Mouse (Mus musculus) CH12.LX (cell line): ENCODE results near the gene Camkk2. TPM values are rescaled to one million over a fixed set of nuclear protein-coding genes. Genes with fewer than 3 reads are reported as not detected.

ENCODE experiments used
- DNase-seq: peaks from one replicate; pipeline ENCODE4 v3.0.0-alpha.2; 2013; ENCODE audit errors: extremely low read depth
- H3K27ac ChIP-seq: 2 replicates; pipeline ENCODE4 v1.5.1; 2012; ENCODE audit warnings: low read depth, mild to moderate bottlenecking, control low read depth, moderate library complexity; ENCODE audit not compliant: insufficient read depth
- H3K27me3 ChIP-seq: replicated peaks from 2 replicates; pipeline ENCODE3; 2012; ENCODE audit warnings: inconsistent platforms
- H3K36me3 ChIP-seq, 2 experiments: replicated peaks in 1 of 2; 2 replicates each; pipeline versions ENCODE3 to v1.6.1; 2012; ENCODE audit warnings: inconsistent platforms in 1 of 2, low read length in 1 of 2, mild to moderate bottlenecking in 1 of 2, mixed read lengths in 1 of 2, moderate library complexity in 1 of 2; ENCODE audit not compliant: control insufficient read depth in 1 of 2, insufficient read depth in 1 of 2
- H3K4me1 ChIP-seq, 2 experiments: 2 replicates each; pipeline ENCODE4 v1.6.1; 2012; ENCODE audit warnings: inconsistent platforms in 1 of 2, moderate library complexity in 1 of 2; ENCODE audit not compliant: insufficient read depth in 2 of 2, control insufficient read depth in 1 of 2
- H3K4me2 ChIP-seq: 2 replicates; pipeline ENCODE4 v1.6.1; 2012; ENCODE audit warnings: low read depth, mild to moderate bottlenecking, control low read depth; ENCODE audit not compliant: poor library complexity, insufficient read depth, severe bottlenecking
- H3K4me3 ChIP-seq, 3 experiments: fragments of 150-350 bp in 1 of 3; sonication (generic) in 1 of 3; replicated peaks in 1 of 3; 2 replicates each; pipeline versions ENCODE3 to v1.5.1; 2011 to 2012; ENCODE audit warnings: low read depth in 2 of 3, low read length in 2 of 3, mild to moderate bottlenecking in 2 of 3, moderate library complexity in 2 of 3, control low read depth in 1 of 3, improper control_type of control experiment in 1 of 3, inconsistent platforms in 1 of 3, mixed read lengths in 1 of 3; ENCODE audit not compliant: poor library complexity in 1 of 3
- H3K79me2 ChIP-seq: replicated peaks from 2 replicates; pipeline ENCODE4 v1.6.1; 2012; ENCODE audit warnings: mild to moderate bottlenecking, moderate library complexity; ENCODE audit not compliant: control insufficient read depth, poor library complexity, insufficient read depth, severe bottlenecking; ENCODE audit errors: extremely low read depth
- H3K9ac ChIP-seq: 2 replicates; pipeline ENCODE4 v1.6.1; 2012; ENCODE audit warnings: low read depth, mild to moderate bottlenecking, control low read depth, moderate library complexity; ENCODE audit not compliant: insufficient read depth
- H3K9me3 ChIP-seq: replicated peaks from 2 replicates; pipeline ENCODE3; 2012; ENCODE audit warnings: low read length, inconsistent platforms, mixed read lengths
- CHD1 ChIP-seq: IDR thresholded peaks from 2 replicates; pipeline ENCODE4 v1.6.1; 2012; ENCODE audit warnings: low read depth, low read length, improper control_type of control experiment, inconsistent platforms
- CTCF ChIP-seq, 2 experiments: IDR thresholded peaks in 1 of 2; conservative IDR thresholded peaks in 1 of 2; 2 replicates each; pipeline ENCODE4 v1.5.1; 2011 to 2012; ENCODE audit warnings: low read depth in 2 of 2, low read length in 2 of 2, improper control_type of control experiment in 1 of 2, inconsistent platforms in 1 of 2, mild to moderate bottlenecking in 1 of 2, moderate library complexity in 1 of 2
- ELF1 ChIP-seq: IDR thresholded peaks from 2 replicates; pipeline ENCODE4 v1.6.1; 2014; ENCODE audit warnings: low read depth, mild to moderate bottlenecking, inconsistent platforms, low read length, improper control_type of control experiment
- EP300 ChIP-seq: IDR thresholded peaks from 2 replicates; pipeline ENCODE4 v1.6.1; 2011; ENCODE audit warnings: low read length, improper control_type of control experiment
- ETS1 ChIP-seq: conservative IDR thresholded peaks from 2 replicates; pipeline ENCODE4 v1.6.1; 2012; ENCODE audit warnings: low read depth, mild to moderate bottlenecking, inconsistent platforms, low read length, improper control_type of control experiment, moderate library complexity
- GABPA ChIP-seq: IDR thresholded peaks from 2 replicates; pipeline ENCODE4 v1.6.1; 2012; ENCODE audit warnings: low read depth, low read length, improper control_type of control experiment, inconsistent platforms; ENCODE audit not compliant: insufficient replicate concordance
- HCFC1 ChIP-seq: IDR thresholded peaks from 2 replicates; pipeline ENCODE4 v1.6.1; 2012; ENCODE audit warnings: low read depth, mild to moderate bottlenecking, inconsistent platforms, low read length, improper control_type of control experiment
- IRF4 ChIP-seq: IDR thresholded peaks from 2 replicates; pipeline ENCODE4 v1.6.1; 2014; ENCODE audit warnings: low read depth, mild to moderate bottlenecking, inconsistent platforms, low read length, improper control_type of control experiment
- JUN ChIP-seq: IDR thresholded peaks from 2 replicates; pipeline ENCODE4 v1.6.1; 2011; ENCODE audit warnings: low read depth, mild to moderate bottlenecking, low read length, improper control_type of control experiment, moderate library complexity; ENCODE audit not compliant: insufficient read depth
- MAFK ChIP-seq: IDR thresholded peaks from 2 replicates; pipeline ENCODE4 v1.6.1; 2011; ENCODE audit warnings: low read length, improper control_type of control experiment; ENCODE audit not compliant: insufficient replicate concordance
- MEF2A ChIP-seq: IDR thresholded peaks from 2 replicates; pipeline ENCODE4 v1.6.1; 2014; ENCODE audit warnings: low read depth, mild to moderate bottlenecking, inconsistent platforms, low read length, improper control_type of control experiment, borderline replicate concordance
- MYC ChIP-seq: IDR thresholded peaks from 2 replicates; pipeline ENCODE4 v1.6.1; 2011; ENCODE audit warnings: low read depth, mild to moderate bottlenecking, improper control_type of control experiment, low read length
- NRF1 ChIP-seq: IDR thresholded peaks from 2 replicates; pipeline ENCODE4 v1.6.1; 2014; ENCODE audit warnings: low read depth, mild to moderate bottlenecking, inconsistent platforms, low read length, improper control_type of control experiment, moderate library complexity
- PAX5 ChIP-seq: IDR thresholded peaks from 2 replicates; pipeline ENCODE4 v1.6.1; 2012; ENCODE audit warnings: low read length, inconsistent platforms, mixed read lengths
- POLR2AphosphoS2 ChIP-seq: IDR thresholded peaks from 2 replicates; pipeline ENCODE4 v1.6.1; 2011; ENCODE audit warnings: low read depth, low read length, improper control_type of control experiment
- RAD21 ChIP-seq: IDR thresholded peaks from 2 replicates; pipeline ENCODE4 v1.6.1; 2011; ENCODE audit warnings: low read depth, mild to moderate bottlenecking, low read length, improper control_type of control experiment, moderate library complexity
- SIN3A ChIP-seq: IDR thresholded peaks from 2 replicates; pipeline ENCODE4 v1.6.1; 2012; ENCODE audit warnings: low read length, improper control_type of control experiment, inconsistent platforms
- UBTF ChIP-seq: IDR thresholded peaks from 2 replicates; pipeline ENCODE4 v1.6.1; 2012; ENCODE audit warnings: low read depth, mild to moderate bottlenecking, inconsistent platforms, low read length, improper control_type of control experiment, moderate library complexity
- USF1 ChIP-seq: IDR thresholded peaks from 2 replicates; pipeline ENCODE4 v1.6.1; 2014; ENCODE audit warnings: low read depth, mild to moderate bottlenecking, inconsistent platforms, low read length, improper control_type of control experiment
- USF2 ChIP-seq: conservative IDR thresholded peaks from 2 replicates; pipeline ENCODE4 v1.6.1; 2011; ENCODE audit warnings: low read depth, low read length, improper control_type of control experiment
- ZC3H11A ChIP-seq: IDR thresholded peaks from 2 replicates; pipeline ENCODE4 v1.6.1; 2012; ENCODE audit warnings: low read depth, mild to moderate bottlenecking, inconsistent platforms, low read length, improper control_type of control experiment
- ZMIZ1 ChIP-seq: IDR thresholded peaks from 2 replicates; pipeline ENCODE4 v1.6.1; 2012; ENCODE audit warnings: low read depth, mild to moderate bottlenecking, inconsistent platforms, low read length, improper control_type of control experiment
- dilution Hi-C: fragments of 300-500 bp; cut with MboI; formaldehyde crosslinking; loops from 2 replicates; pipeline ENCODE4 v1.14.3; 2020; ENCODE audit warnings: low sequenced_read_pairs; ENCODE audit not compliant: extremely low pct_unique_long_range_greater_than_20kb, extremely low pct_ligation_motif_present
- in situ Hi-C: fragments of 300-500 bp; cut with MboI; formaldehyde crosslinking; loops from 3 replicates; pipeline ENCODE4 v1.14.3; 2019; ENCODE audit warnings: low sequenced_read_pairs, low pct_ligation_motif_present, low pct_unique_long_range_greater_than_20kb, mixed read lengths
- polyA plus RNA-seq: library from polyadenylated mRNA; unstranded; fragments of >175 nt; gene quantifications from 2 replicates; pipeline ENCODE4 v1.2.1, GENCODE M21; 2012; ENCODE audit warnings: low read depth; ENCODE audit not compliant: insufficient read length
- total RNA-seq, 2 experiments: library from RNA; depleted of rRNA; stranded (reverse); fragments of 300-350 nt in 1 of 2; fragments of >200 nt in 1 of 2; gene quantifications; 2 replicates each; pipeline ENCODE4 v1.2.3; 2012 to 2014

Gene Camkk2
- total and polyA plus RNA-seq, 3 experiments = 8.6 to 12.7 (median 12.3) TPM

DNA sequence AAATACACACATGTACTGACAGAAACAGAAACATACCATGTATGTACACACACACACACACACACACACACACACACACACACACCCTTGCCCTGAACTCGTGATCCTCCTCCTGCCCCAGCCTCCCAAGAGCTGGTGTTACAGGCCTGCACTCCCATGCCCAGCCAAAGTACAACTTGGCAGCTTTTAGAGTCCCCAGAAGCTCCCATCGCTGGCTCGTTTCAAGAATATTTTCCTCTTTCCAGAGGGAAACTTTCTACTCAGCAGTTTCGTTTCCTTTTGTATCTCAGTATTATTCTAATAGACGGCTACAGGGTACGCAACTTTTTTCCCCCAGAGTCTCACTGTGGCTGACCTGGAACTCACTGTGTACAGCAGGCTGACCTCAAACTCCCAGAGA is 77.1 kb downstream of the Camkk2 start:
- dilution Hi-C loops (no loop called here), in situ Hi-C loops (no loop called here)
- Histone ChIP-seq H3K4me2 (no peak overlapping the region; the same call in 1 of the 2 replicates), H3K27ac (no peak overlapping the region), H3K4me3 (no peak overlapping the region), H3K4me1 (peaks cover 6 to 25% of the 10 kb centered on the region in 2 experiments), H3K36me3 (no peaks in the 10 kb centered on the region), H3K27me3 (peaks cover 8% of the 10 kb centered on the region), H3K79me2 (no peaks in the 10 kb centered on the region), H3K9me3 (no peaks in the 10 kb centered on the region), H3K9ac (no peak overlapping the region)
- TF ChIP-seq MAFK (0 out of 2 replicates have a peak, but pooled peaks have one; percentile 14), IRF4 (no peak), MEF2A (no peak)
- no peak for DNase-seq

DNA sequence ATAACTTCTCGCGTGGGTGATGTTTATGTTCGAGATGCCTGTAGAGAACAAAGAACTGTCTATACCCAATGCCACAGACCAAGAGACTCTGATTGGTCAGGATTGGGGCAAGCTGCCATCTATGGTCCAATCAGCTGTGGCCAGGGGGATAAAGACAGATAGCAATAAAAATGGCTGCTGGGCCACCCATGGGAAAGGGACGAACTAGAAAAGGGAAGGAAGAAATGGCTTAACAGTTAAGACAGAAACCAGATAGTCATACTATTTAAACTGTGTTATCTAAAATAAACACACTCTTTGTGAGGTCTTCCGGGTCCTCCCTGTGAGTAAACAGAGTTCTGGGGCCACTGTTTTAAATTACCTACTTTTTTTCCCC is 78.4 kb downstream of the Camkk2 start:
- dilution Hi-C loops (no loop called here), in situ Hi-C loops (no loop called here)
- no peak for TF ChIP-seq EP300
- TF ChIP-seq MYC = no peak
- TF ChIP-seq USF1 = no peak
- no peak for TF ChIP-seq CTCF (conservative IDR thresholded peaks at IDR 0.05 in 1 of 2, IDR thresholded peaks at IDR 0.05 in 1 of 2; ENCODE audit: low read depth in 2 of 2, low read length in 2 of 2)
- H3K9me3 ChIP-seq = no peaks in the 10 kb centered on the region
- no peak for DNase-seq
- H3K4me2 ChIP-seq = no peak overlapping the region
- H3K27ac ChIP-seq = no peak overlapping the region
- H3K36me3 ChIP-seq = no peaks in the 10 kb centered on the region
- peaks cover 6 to 23% of the 10 kb centered on the region in 2 experiments for H3K4me1 ChIP-seq
- H3K79me2 ChIP-seq = no peaks in the 10 kb centered on the region
- H3K27me3 ChIP-seq = peaks cover 2% of the 10 kb centered on the region
- H3K4me3 ChIP-seq = no peak overlapping the region
- H3K9ac ChIP-seq = no peak overlapping the region

DNA sequence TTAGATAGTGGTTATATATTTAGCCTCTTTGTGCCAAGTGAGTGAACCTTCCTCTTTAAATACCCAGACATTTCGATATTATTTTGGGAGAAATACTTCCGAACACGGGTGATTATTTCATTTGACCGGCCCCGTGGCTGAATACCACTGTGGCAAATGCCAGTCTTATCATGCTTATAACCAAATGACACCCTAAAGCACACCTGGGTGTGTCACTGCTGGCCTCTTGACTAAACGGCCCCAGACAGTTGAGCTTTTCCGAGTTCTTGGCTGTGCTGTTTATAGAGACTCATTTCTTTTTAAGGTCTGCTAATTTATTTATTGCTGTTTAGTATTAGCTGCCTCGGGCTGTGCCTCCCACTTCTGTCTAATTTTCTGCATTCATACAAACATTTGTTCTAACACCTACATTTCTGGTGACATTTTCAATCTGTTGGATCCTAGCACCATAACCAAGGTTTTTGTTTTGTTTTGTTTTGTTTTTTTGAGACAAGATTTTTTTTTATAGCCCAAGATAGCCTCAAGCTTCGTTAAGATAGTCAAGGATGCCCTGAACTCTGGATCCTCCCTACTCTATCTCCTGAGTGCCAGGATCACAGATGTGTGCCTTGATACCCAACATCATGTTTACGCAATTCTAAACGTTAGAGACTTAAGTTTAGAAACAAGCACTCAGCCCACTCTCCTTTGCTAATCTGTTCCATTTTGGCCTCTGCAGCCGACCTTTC is 78.9 kb downstream of the Camkk2 start:
- in situ Hi-C loops = no loop called here
- H3K4me1 ChIP-seq = peaks cover 6 to 23% of the 10 kb centered on the region in 2 experiments
- no peaks in the 10 kb centered on the region for H3K27me3 ChIP-seq
- no peaks in the 10 kb centered on the region for H3K9me3 ChIP-seq
- H3K79me2 ChIP-seq = no peaks in the 10 kb centered on the region
- dilution Hi-C loops = no loop called here
- H3K9ac ChIP-seq = no peak overlapping the region
- no peak overlapping the region for H3K27ac ChIP-seq
- no peak overlapping the region for H3K4me3 ChIP-seq
- DNase-seq = no peak
- H3K4me2 ChIP-seq = no peak overlapping the region
- TF ChIP-seq HCFC1 = no peak
- TF ChIP-seq MEF2A = no peak
- no peak for TF ChIP-seq JUN
- TF ChIP-seq SIN3A = no peak
- no peak for TF ChIP-seq ELF1
- no peak for TF ChIP-seq USF2
- no peak for TF ChIP-seq CHD1
- no peak for TF ChIP-seq ETS1
- no peak for TF ChIP-seq MYC
- TF ChIP-seq ZC3H11A = no peak
- TF ChIP-seq RAD21 = no peak
- TF ChIP-seq NRF1 = no peak
- no peak for TF ChIP-seq PAX5
- TF ChIP-seq ZMIZ1 = no peak
- TF ChIP-seq GABPA = no peak
- no peak for TF ChIP-seq UBTF
- no peak for TF ChIP-seq POLR2AphosphoS2
- TF ChIP-seq IRF4 = no peak
- no peaks in the 10 kb centered on the region for H3K36me3 ChIP-seq
